Mouse (Mus musculus) megakaryocyte, embryonic 14.5 days (primary cell): ENCODE results near the gene Lce1m.

ENCODE experiments used
- FLI1 ChIP-seq: IDR thresholded peaks from 2 replicates; pipeline ENCODE4 v1.6.1; 2012; ENCODE audit warnings: low read length, inconsistent platforms, mixed read lengths
- GATA1 ChIP-seq: IDR thresholded peaks from 3 replicates; pipeline ENCODE4 v1.6.1; 2012; ENCODE audit warnings: mixed read lengths, low read length, inconsistent platforms, borderline replicate concordance

- no peak for TF ChIP-seq GATA1
- TF ChIP-seq FLI1 = no peak
These were observed 6.6 kb upstream of the Lce1m start for GRCm38 (mm10) chr3:93025486-93025885.
